Mouse (Mus musculus): Measurements from ENCODE around the gene Ttll7. TPM values are rescaled to one million over a fixed set of nuclear protein-coding genes. Genes with fewer than 3 reads are reported as not detected.
A peak's percentile ranks its signal among the peaks of the same experiment; 100 is the strongest.

The Ttll7 gene
- polyA plus RNA-seq, 1 experiment from 2014 or later = 1.7 TPM

GRCm38 (mm10) chr3:146928141-146928540, 76.0 kb downstream of the Ttll7 start:
- H3K4me3 ChIP-seq (replicated peaks; ENCODE audit: low read depth, low read length) = no peak overlapping the region
- 91% methylated on average over 7 of the region's 7 CpGs for WGBS
- H3K9ac ChIP-seq (ENCODE audit: low read depth, low read length) = no peak overlapping the region
- H3K27ac ChIP-seq = no peak overlapping the region
- no peaks in the 10 kb centered on the region for H3K4me1 ChIP-seq (replicated peaks; ENCODE audit: insufficient read depth, low read length)
- no peak for TF ChIP-seq CTCF (IDR thresholded peaks at IDR 0.05; ENCODE audit: low read depth)
- DNase-seq (ENCODE audit: low spot score) (no peak), ATAC-seq (replicated peaks; ENCODE audit: low FRiP score, low read depth) (no peak)
- H3K27me3 ChIP-seq (ENCODE audit: insufficient read depth, low read length) = no peaks in the 10 kb centered on the region
- H3K36me3 ChIP-seq (ENCODE audit: insufficient read depth, low read length) = no peaks in the 10 kb centered on the region
- no peaks in the 10 kb centered on the region for H3K9me3 ChIP-seq (replicated peaks; ENCODE audit: low read length)
- no peak overlapping the region for H3K4me2 ChIP-seq (ENCODE audit: low read length)

- Histone ChIP-seq H3K36me3 (ENCODE audit: insufficient read depth, low read length) (no peaks in the 10 kb centered on the region), H3K4me3 (replicated peaks; ENCODE audit: low read depth, low read length) (no peak overlapping the region), H3K27ac (no peak overlapping the region), H3K4me1 (replicated peaks; ENCODE audit: insufficient read depth, low read length) (no peaks in the 10 kb centered on the region), H3K27me3 (ENCODE audit: insufficient read depth, low read length) (no peaks in the 10 kb centered on the region), H3K9ac (ENCODE audit: low read depth, low read length) (no peak overlapping the region), H3K4me2 (ENCODE audit: low read length) (no peak overlapping the region), H3K9me3 (replicated peaks; ENCODE audit: low read length) (no peaks in the 10 kb centered on the region)
- 56% methylated on average over 5 of the region's 5 CpGs for WGBS
- TF ChIP-seq CTCF (IDR thresholded peaks at IDR 0.05; ENCODE audit: low read depth) = no peak
- ATAC-seq (replicated peaks; ENCODE audit: low FRiP score, low read depth) (no peak), DNase-seq (ENCODE audit: low spot score) (no peak)
Observed at GRCm38 (mm10) chr3:146929011-146929410, 76.8 kb downstream of the Ttll7 start.

- no peak overlapping the region for H3K4me3 ChIP-seq (replicated peaks; ENCODE audit: low read depth, low read length)
- no peaks in the 10 kb centered on the region for H3K4me1 ChIP-seq (replicated peaks; ENCODE audit: insufficient read depth, low read length)
- 96% methylated on average over 9 of the region's 9 CpGs for WGBS
- no peak overlapping the region for H3K27ac ChIP-seq
- ATAC-seq (replicated peaks; ENCODE audit: low FRiP score, low read depth) (no peak), DNase-seq (ENCODE audit: low spot score) (no peak)
- no peak overlapping the region for H3K4me2 ChIP-seq (ENCODE audit: low read length)
- H3K9me3 ChIP-seq (replicated peaks; ENCODE audit: low read length) = no peaks in the 10 kb centered on the region
- H3K27me3 ChIP-seq (ENCODE audit: insufficient read depth, low read length) = no peaks in the 10 kb centered on the region
- no peak overlapping the region for H3K9ac ChIP-seq (ENCODE audit: low read depth, low read length)
- H3K36me3 ChIP-seq (ENCODE audit: insufficient read depth, low read length) = no peaks in the 10 kb centered on the region
- TF ChIP-seq CTCF (IDR thresholded peaks at IDR 0.05; ENCODE audit: low read depth) = no peak
Observed at GRCm38 (mm10) chr3:146931190-146931589, 79.0 kb downstream of the Ttll7 start.

- Histone ChIP-seq H3K9ac (ENCODE audit: low read depth, low read length) (no peak overlapping the region), H3K4me2 (ENCODE audit: low read length) (no peak overlapping the region), H3K36me3 (ENCODE audit: insufficient read depth, low read length) (no peaks in the 10 kb centered on the region), H3K27ac (no peak overlapping the region), H3K4me3 (replicated peaks; ENCODE audit: low read depth, low read length) (no peak overlapping the region), H3K27me3 (ENCODE audit: insufficient read depth, low read length) (no peaks in the 10 kb centered on the region), H3K9me3 (replicated peaks; ENCODE audit: low read length) (no peaks in the 10 kb centered on the region), H3K4me1 (replicated peaks; ENCODE audit: insufficient read depth, low read length) (no peaks in the 10 kb centered on the region)
- TF ChIP-seq CTCF (IDR thresholded peaks at IDR 0.05; ENCODE audit: low read depth) = no peak
- no peak for ATAC-seq (replicated peaks; ENCODE audit: low FRiP score, low read depth)
- DNase-seq (ENCODE audit: low spot score) = no peak
- WGBS = 75% methylated on average over 5 of the region's 5 CpGs
Observed at GRCm38 (mm10) chr3:146932506-146932905, 80.3 kb downstream of the Ttll7 start.

- no peaks in the 10 kb centered on the region for H3K36me3 ChIP-seq (ENCODE audit: insufficient read depth, low read length)
- H3K27ac ChIP-seq = no peak overlapping the region
- H3K9ac ChIP-seq (ENCODE audit: low read depth, low read length) = no peak overlapping the region
- no peak overlapping the region for H3K4me3 ChIP-seq (replicated peaks; ENCODE audit: low read depth, low read length)
- H3K4me1 ChIP-seq (replicated peaks; ENCODE audit: insufficient read depth, low read length) = no peaks in the 10 kb centered on the region
- ATAC-seq (replicated peaks; ENCODE audit: low FRiP score, low read depth) (no peak), DNase-seq (ENCODE audit: low spot score) (no peak)
- H3K27me3 ChIP-seq (ENCODE audit: insufficient read depth, low read length) = no peaks in the 10 kb centered on the region
- no peaks in the 10 kb centered on the region for H3K9me3 ChIP-seq (replicated peaks; ENCODE audit: low read length)
- 71% methylated on average over 4 of the region's 4 CpGs for WGBS
- no peak for TF ChIP-seq CTCF (IDR thresholded peaks at IDR 0.05; ENCODE audit: low read depth)
- no peak overlapping the region for H3K4me2 ChIP-seq (ENCODE audit: low read length)
Observed at GRCm38 (mm10) chr3:146936888-146937287, 84.7 kb downstream of the Ttll7 start.

- H3K27ac ChIP-seq = no peak overlapping the region
- H3K4me2 ChIP-seq (ENCODE audit: low read length) = peak overlapping the region; percentile 30
- H3K36me3 ChIP-seq (ENCODE audit: insufficient read depth, low read length) = no peaks in the 10 kb centered on the region
- H3K4me3 ChIP-seq (replicated peaks; ENCODE audit: low read depth, low read length) = no peak overlapping the region
- DNase-seq (ENCODE audit: low spot score) = peak; percentile 60
- no peaks in the 10 kb centered on the region for H3K27me3 ChIP-seq (ENCODE audit: insufficient read depth, low read length)
- peak; percentile 66; the same call in 1 of the 2 replicates for TF ChIP-seq CTCF (IDR thresholded peaks at IDR 0.05; ENCODE audit: low read depth)
- no peaks in the 10 kb centered on the region for H3K4me1 ChIP-seq (replicated peaks; ENCODE audit: insufficient read depth, low read length)
- 20% methylated on average over 21 of the region's 21 CpGs for WGBS
- no peak overlapping the region for H3K9ac ChIP-seq (ENCODE audit: low read depth, low read length)
- ATAC-seq (replicated peaks; ENCODE audit: low FRiP score, low read depth) = no peak; the same call in 1 of the 2 replicates
- no peaks in the 10 kb centered on the region for H3K9me3 ChIP-seq (replicated peaks; ENCODE audit: low read length)
Observed at GRCm38 (mm10) chr3:146939391-146940250, 87.5 kb downstream of the Ttll7 start.
